Mouse (Mus musculus) heart, adult 2 months (tissue): ENCODE results near the gene Slc39a11. TPM values are rescaled to one million over a fixed set of nuclear protein-coding genes. Genes with fewer than 3 reads are reported as not detected.
A peak's percentile ranks its signal among the peaks of the same experiment; 100 is the strongest.

Source experiments
- DNase-seq, 2 experiments: peaks; one replicate each; pipeline ENCODE4 v3.0.0; 2021
- H3K27ac ChIP-seq: fragments of 200-600 bp; 2 replicates; pipeline ENCODE4 v1.8.1; 2022
- H3K27me3 ChIP-seq: fragments of 200-500 bp; 2 replicates; pipeline ENCODE4 v1.6.1; 2012; ENCODE audit warnings: mild to moderate bottlenecking, low read length, inconsistent platforms, mixed read lengths; ENCODE audit not compliant: control insufficient read depth, insufficient read depth
- H3K36me3 ChIP-seq: fragments of 200-500 bp; 2 replicates; pipeline ENCODE4 v1.6.1; 2012; ENCODE audit warnings: low read length, inconsistent platforms; ENCODE audit not compliant: control insufficient read depth, insufficient read depth
- H3K4me1 ChIP-seq: fragments of 200-500 bp; 2 replicates; pipeline ENCODE4 v1.6.1; 2011; ENCODE audit warnings: low read length; ENCODE audit not compliant: control insufficient read depth, insufficient read depth
- H3K4me3 ChIP-seq: fragments of 200-600 bp; 2 replicates; pipeline ENCODE4 v1.8.1; 2022
- H3K79me2 ChIP-seq: fragments of 200-500 bp; replicated peaks from 2 replicates; pipeline ENCODE4 v1.6.1; 2012; ENCODE audit warnings: mild to moderate bottlenecking, inconsistent platforms, low read length, moderate library complexity, mixed read lengths; ENCODE audit not compliant: control insufficient read depth, insufficient read depth
- H3K9ac ChIP-seq: fragments of 200-500 bp; 2 replicates; pipeline ENCODE4 v1.6.1; 2012; ENCODE audit warnings: low read depth, mild to moderate bottlenecking, control low read depth, inconsistent platforms, low read length, mixed read lengths
- CTCF ChIP-seq: fragments of 200-600 bp; IDR thresholded peaks from 2 replicates; pipeline ENCODE4 v1.8.1; 2022; ENCODE audit warnings: antibody characterized with exemption, mild to moderate bottlenecking, moderate library complexity
- EP300 ChIP-seq: fragments of 200-500 bp; IDR thresholded peaks from 2 replicates; pipeline ENCODE4 v1.6.1; 2011; ENCODE audit warnings: low read depth, low read length, control low read depth; ENCODE audit not compliant: insufficient read depth
- POLR2A ChIP-seq: fragments of 200-500 bp; IDR thresholded peaks from 2 replicates; pipeline ENCODE4 v1.6.1; 2011; ENCODE audit warnings: mild to moderate bottlenecking, low read depth, low read length, control low read depth; ENCODE audit not compliant: insufficient read depth
- WGBS: fragments of 180-500 bp; shearing (Covaris S2); methylation state at CpG from one replicate; pipeline ENCODE4 v1.1.7; 2018; 5-methylcytosine and 5-hydroxymethylcytosine counted together
- intact Hi-C: fragments of 180-260 bp; cut with DNase I; formaldehyde crosslinking; loops from one replicate; pipeline ENCODE4 v1.15.1; 2025
- polyA plus RNA-seq: library from polyadenylated mRNA; depleted of rRNA; stranded (reverse); fragments of >200 nt; gene quantifications from 2 replicates; pipeline ENCODE4 v1.2.3, GENCODE M21; 2012
- total RNA-seq, 2 experiments: library from RNA; stranded (reverse); gene quantifications; 2 replicates each; pipeline ENCODE4 v1.2.3; 2021

The Slc39a11 gene
- total and polyA plus RNA-seq, 3 experiments: 2.6 to 5.6 (median 2.7) TPM

GRCm38 (mm10) chr11:113630642-113631041 lies 19.2 kb downstream of the Slc39a11 start:
- H3K27me3 ChIP-seq: no peaks in the 10 kb centered on the region
- no peak overlapping the region for H3K4me3 ChIP-seq
- no peaks in the 10 kb centered on the region for H3K36me3 ChIP-seq
- no peak overlapping the region for H3K27ac ChIP-seq
- DNase-seq: no peak
- peak; percentile 51 for TF ChIP-seq CTCF
- TF ChIP-seq POLR2A: no peak
- TF ChIP-seq EP300: no peak
- 64% methylated on average over 7 of the region's 7 CpGs for WGBS
- no peaks in the 10 kb centered on the region for H3K79me2 ChIP-seq
- intact Hi-C loops: loop anchor here (5.0 kb wide), 1 partner anchor 333 kb away; no protein-coding TSS in a partner anchor
- H3K4me1 ChIP-seq: no peaks in the 10 kb centered on the region
- no peak overlapping the region for H3K9ac ChIP-seq

GRCm38 (mm10) chr11:113627785-113628184 lies 22.1 kb downstream of the Slc39a11 start:
- peak; percentile 52 for TF ChIP-seq CTCF
- TF ChIP-seq POLR2A: no peak
- DNase-seq: no peak
- Histone ChIP-seq H3K4me3 (no peak overlapping the region), H3K27me3 (no peaks in the 10 kb centered on the region), H3K4me1 (no peaks in the 10 kb centered on the region), H3K27ac (no peak overlapping the region), H3K9ac (no peak overlapping the region), H3K36me3 (no peaks in the 10 kb centered on the region), H3K79me2 (no peaks in the 10 kb centered on the region)
- intact Hi-C loops: loop anchor here (5.0 kb wide), 1 partner anchor 450 kb away; no protein-coding TSS in a partner anchor
- 56% methylated on average over 4 of the region's 4 CpGs for WGBS

DNA sequence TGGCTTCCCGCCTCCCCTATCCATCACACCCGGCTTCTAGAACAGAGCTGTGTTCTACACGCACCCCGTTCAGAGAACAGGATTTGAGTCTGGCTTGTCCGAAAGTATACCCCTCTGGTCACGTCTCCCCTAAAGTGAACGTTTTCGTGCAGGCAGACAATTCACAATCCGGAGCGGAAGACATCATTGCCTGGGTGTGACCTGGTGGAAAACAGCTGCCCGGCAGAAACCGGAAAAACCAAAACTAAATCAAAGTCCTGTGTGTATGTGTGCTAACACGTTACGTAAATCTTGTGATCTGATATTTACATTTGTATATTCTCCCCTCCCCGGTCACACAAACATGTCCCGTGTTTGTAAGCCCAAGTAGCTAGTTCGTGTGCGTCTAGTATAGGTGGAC lies 24.4 kb downstream of the Slc39a11 start:
- no peak overlapping the region for H3K27ac ChIP-seq
- H3K27me3 ChIP-seq: no peaks in the 10 kb centered on the region; the same call in 1 of the 2 replicates
- no peak overlapping the region for H3K9ac ChIP-seq
- intact Hi-C loops: loop anchor here (5.0 kb wide), 1 partner anchor 448 kb away; no protein-coding TSS in a partner anchor
- WGBS: 94% methylated on average over 18 of the region's 18 CpGs
- H3K4me3 ChIP-seq: no peak overlapping the region
- DNase-seq: no peak
- no peaks in the 10 kb centered on the region for H3K36me3 ChIP-seq
- TF ChIP-seq CTCF: no peak
- no peak for TF ChIP-seq EP300
- no peak for TF ChIP-seq POLR2A
- no peaks in the 10 kb centered on the region for H3K79me2 ChIP-seq
- H3K4me1 ChIP-seq: no peaks in the 10 kb centered on the region

DNA sequence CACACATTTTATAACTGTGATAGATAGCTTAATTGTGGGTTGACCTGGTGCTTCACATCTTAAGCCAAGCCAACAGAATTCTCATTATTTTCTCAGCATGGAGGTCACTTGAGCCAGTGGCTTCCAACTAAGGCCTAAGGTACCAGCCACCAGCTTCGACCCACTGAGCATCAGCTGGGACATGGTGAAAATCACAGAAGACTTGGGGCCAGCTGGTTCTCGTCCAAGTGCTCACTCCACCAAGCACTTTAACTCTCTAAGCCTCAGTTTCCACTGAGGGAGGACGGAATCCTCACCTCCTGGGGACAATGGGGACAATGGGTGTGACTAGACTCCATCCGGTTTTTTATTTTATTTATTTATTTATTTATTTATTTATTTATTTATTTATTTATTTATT lies 27.9 kb downstream of the Slc39a11 start:
- no peak overlapping the region for H3K4me3 ChIP-seq
- WGBS: 89% methylated on average over 4 of the region's 4 CpGs
- intact Hi-C loops: no loop called here

GRCm38 (mm10) chr11:113621001-113621400 lies 28.9 kb downstream of the Slc39a11 start:
- Histone ChIP-seq H3K4me3 (no peak overlapping the region), H3K27ac (no peak overlapping the region), H3K36me3 (no peaks in the 10 kb centered on the region), H3K4me1 (peaks cover 2% of the 10 kb centered on the region; the same call in 1 of the 2 replicates), H3K79me2 (no peaks in the 10 kb centered on the region), H3K27me3 (peaks cover 6% of the 10 kb centered on the region; the same call in 1 of the 2 replicates), H3K9ac (no peak overlapping the region)
- intact Hi-C loops: no loop called here
- no peak for TF ChIP-seq POLR2A
- TF ChIP-seq EP300: no peak
- no peak for TF ChIP-seq CTCF
- 43% methylated on average over 2 of the region's 2 CpGs for WGBS
- no peak for DNase-seq

More for the DNA sequence above, 27.9 kb downstream of the Slc39a11 start:
- no peak for DNase-seq
- Histone ChIP-seq H3K79me2 (no peaks in the 10 kb centered on the region), H3K36me3 (no peaks in the 10 kb centered on the region), H3K9ac (no peak overlapping the region), H3K27ac (no peak overlapping the region), H3K4me1 (peaks cover 2% of the 10 kb centered on the region; the same call in 1 of the 2 replicates), H3K27me3 (peaks cover 6% of the 10 kb centered on the region; the same call in 1 of the 2 replicates)
- TF ChIP-seq CTCF: no peak
- no peak for TF ChIP-seq EP300
- TF ChIP-seq POLR2A: no peak

DNA sequence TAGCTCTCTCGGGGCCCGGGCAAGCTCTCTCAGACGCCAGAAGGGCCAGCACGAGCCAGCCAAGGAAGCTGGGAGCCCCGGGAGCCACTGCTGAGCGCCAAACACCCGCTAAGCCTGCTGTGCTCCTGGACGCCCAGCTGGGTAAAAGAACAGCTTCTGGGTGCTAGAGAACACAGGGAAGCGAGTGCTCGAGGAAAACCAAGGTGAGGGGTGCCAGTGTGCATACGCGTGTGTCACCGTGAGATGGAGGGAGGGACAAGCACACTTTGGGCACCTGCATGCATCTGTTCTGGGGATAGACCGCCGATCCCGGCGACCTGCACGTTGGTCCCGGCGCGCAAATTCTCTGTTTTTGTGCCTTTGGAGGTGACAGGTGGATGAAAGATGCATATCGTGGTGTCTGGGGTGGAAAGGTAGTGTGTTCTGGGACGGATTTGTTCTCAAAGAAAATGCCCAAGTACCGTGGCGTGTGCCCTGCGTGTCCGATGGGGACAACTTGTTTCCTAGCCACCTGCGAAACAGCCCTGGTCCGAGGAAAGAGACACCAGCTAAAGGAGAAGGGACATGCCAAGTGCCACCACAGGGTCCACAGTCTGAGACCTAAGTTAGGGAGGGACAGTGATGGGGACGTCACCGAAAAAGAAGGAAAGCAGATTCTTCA lies 30.3 kb downstream of the Slc39a11 start:
- DNase-seq: no peak
- intact Hi-C loops: loop anchor here (5.0 kb wide), 1 partner anchor 322 kb away; no protein-coding TSS in a partner anchor
- Histone ChIP-seq H3K9ac (no peak overlapping the region; the same call in 1 of the 2 replicates), H3K27me3 (peaks cover 6% of the 10 kb centered on the region; the same call in 1 of the 2 replicates), H3K4me3 (peak overlapping the region; percentile 35), H3K27ac (no peak overlapping the region), H3K36me3 (no peaks in the 10 kb centered on the region), H3K4me1 (peaks cover 2% of the 10 kb centered on the region; the same call in 1 of the 2 replicates), H3K79me2 (no peaks in the 10 kb centered on the region)
- no peak for TF ChIP-seq CTCF
- TF ChIP-seq EP300: no peak
- no peak for TF ChIP-seq POLR2A
- WGBS: 5% methylated on average over 31 of the region's 31 CpGs
